Mouse (Mus musculus) brain, embryonic 18.5 days (tissue): Measurements from ENCODE around the gene Cd2ap.
"Not testable (repeated sequence)": the region's sequence is repeated elsewhere in the genome, so short reads cannot be mapped to it uniquely, and the experiment has no call there.

Experiments used
- DNase-seq: peaks from one replicate; pipeline ENCODE4 v3.0.0-alpha.2; 2012; ENCODE audit warnings: low read depth, low spot score

Gene Cd2ap

GRCm38 (mm10) chr17:42876001-42876903, at the start of gene Cd2ap:
Gene Cd2ap (minus strand): TSS chr17:42876665.
- peak; percentile 77 for DNase-seq

DNA sequence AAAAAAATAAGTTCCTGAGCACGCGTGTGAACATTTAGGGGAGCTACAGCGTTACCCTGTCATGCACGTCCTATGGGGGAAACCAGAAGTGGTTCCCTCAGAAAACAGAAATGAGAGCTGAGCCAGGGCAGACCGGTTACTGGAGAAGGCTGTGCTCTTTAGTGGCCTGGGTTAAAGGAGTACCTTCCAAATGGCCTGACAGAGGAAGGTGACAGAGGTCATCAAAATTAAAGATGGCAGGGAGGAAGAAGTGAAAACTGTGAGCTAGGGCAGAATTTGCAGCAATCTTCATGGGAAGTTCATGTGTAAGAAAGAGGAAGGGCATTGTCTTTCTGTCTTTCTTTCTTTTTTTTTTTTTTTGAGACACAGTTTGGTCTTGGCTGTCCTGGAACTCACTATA, 48.3 kb upstream of the Cd2ap start:
- DNase-seq = no peak

GRCm38 (mm10) chr17:42918810-42919209, 42.3 kb upstream of the Cd2ap start:
- no peak for DNase-seq

DNA sequence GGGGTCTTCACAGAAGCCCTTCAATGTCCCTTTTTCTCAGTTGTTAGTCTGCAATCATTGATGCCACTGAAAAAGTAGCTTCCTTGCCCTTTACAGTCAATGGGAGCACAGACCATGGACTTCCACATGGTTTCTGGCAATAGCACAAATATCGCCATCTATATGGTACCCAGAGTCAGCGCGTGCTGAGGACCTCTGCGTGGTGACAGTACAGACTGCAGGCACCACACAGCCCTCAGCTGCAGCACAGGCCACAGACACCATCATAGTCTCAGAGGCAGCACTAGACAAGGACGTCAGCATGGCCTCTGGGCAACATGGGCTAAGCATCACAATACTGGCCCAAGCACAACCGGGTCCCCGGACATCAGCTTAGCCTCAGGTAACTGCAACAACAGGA, 38.3 kb upstream of the Cd2ap start:
- no peak for DNase-seq

DNA sequence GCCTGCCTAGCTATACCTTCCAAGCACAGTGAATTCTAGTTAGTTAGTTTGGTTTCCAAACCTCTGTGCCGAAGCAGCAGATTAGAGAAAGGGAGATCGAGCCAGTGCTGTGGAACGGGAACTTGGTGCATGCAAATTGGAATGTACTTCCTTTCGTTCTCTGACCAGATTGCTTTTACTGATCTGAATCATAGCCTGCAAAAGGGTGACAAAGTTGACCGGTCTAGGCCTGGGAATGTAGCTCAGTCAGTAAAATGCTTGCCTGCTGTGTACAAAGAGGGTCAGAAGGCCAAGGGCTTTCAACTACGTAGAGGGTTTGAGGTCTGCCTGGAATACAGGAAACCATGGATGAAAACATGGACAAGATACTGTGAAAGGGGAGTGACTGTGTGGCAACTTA, 35.7 kb upstream of the Cd2ap start:
- no peak for DNase-seq

- no peak for DNase-seq
Measured at GRCm38 (mm10) chr17:42910476-42910875, 34.0 kb upstream of the Cd2ap start.

- DNase-seq = no peak
Measured at GRCm38 (mm10) chr17:42909376-42909775, 32.9 kb upstream of the Cd2ap start.

DNA sequence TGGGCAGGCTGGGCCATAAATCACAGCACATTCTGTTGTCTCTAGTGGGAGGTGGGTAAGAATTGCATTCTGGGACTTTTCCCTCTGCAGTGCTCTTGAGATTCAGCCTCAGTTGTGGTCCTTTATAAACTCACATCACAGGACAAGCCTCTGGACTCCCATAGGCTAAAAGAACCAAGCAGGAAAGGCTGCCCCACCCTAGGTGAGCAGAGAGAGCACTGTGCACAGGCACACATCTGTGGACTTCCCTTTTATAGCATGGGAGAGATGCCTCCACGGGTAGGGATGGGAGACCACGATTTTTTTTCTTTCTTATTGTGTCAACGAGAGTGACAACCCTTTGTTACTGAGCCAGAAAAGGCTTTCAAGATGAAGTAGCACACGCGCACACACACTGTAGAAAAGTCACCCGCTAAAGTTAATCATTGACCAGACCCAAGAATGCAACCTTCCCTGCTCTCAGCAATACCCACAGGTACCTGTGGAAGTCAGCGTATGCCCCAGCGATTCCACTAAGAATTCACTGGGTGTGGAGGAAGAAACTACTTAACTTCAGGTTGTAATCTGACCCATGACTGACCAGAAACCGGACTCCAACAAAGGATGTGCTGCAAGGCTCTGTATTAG, 32.4 kb upstream of the Cd2ap start:
- DNase-seq = no peak

DNA sequence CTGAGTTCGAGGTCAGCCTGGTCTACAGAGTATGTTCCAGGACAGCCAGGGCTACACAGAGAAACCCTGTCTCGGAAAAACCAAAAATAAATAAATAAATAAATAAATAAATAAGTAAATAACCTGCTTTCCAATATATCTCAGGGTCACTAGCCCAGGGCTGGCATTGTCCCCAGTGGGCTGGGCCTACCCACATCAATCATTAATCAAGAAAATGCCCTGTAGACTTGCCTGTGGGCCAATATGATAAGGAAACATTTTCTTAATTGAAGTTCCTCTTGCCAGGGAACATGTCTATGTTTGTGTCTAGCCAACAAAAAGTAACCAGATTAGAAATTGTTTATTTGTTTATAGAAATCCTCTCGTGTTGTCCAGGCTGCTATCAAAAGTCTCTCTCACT, 31.7 kb upstream of the Cd2ap start:
- DNase-seq = no peak

DNA sequence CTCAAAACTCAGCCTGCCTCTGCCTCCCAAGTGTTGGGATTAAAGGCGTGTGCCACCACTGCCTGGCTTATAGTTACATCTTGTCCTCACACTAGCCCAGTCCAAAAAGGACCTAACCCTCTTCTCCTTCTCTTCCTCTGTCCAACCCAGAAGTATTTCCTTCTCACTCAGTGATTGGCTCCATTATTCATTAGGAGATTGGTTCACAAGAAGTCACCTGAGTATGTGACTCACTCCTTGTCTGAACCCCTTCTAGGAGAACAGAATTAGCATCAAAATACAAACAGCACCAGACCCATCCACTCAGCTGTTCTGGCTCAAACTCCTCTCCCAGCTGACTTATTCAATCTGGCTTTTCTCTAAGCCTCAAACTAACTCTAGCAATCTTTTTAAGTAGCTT, 30.0 kb upstream of the Cd2ap start:
- DNase-seq = not testable (repeated sequence)

DNA sequence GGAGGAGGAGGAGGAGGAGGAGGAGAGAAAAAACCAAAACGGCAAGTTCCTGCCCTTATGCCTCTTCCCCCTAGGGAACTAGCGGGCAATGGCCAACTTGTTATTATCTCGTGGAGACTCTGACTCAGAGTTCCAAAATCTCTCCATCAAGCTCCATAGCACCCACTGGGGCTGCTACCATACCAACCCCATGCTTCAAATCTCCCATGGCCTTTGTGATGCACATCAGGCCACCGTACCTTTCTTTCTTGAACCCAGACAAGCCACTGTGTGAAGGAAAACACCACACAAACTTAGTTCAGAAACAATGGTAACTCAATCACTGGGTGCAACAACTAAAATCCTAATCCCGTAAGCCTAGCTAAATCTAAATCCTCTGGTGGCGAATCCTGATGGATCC, 29.5 kb upstream of the Cd2ap start:
- DNase-seq = no peak

DNA sequence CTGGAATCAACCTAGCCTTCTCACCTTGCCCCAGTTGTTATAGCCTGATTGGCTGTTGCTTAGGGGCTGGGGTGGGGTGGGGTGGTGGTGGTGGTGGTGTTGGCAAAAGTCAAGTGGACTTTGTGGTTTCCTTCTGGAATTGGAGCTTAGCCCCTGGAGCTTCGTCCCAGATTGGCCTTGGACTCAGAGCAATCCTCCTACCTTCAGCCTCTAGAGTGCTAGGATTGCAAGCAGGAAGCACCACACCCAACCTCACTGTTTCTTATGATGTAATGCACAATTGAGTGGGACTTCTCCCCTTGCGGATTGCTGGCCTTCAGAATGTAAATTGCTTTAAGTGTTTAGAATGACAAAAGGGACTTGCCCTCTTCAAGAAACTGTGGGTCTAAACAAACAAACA, 24.3 kb upstream of the Cd2ap start:
- no peak for DNase-seq

- DNase-seq = no peak
Measured at GRCm38 (mm10) chr17:42887282-42887707, 10.8 kb upstream of the Cd2ap start.

- DNase-seq = no peak
Measured at GRCm38 (mm10) chr17:42885091-42885501, 8.6 kb upstream of the Cd2ap start.

GRCm38 (mm10) chr17:42884382-42884781, 7.9 kb upstream of the Cd2ap start:
- no peak for DNase-seq

- DNase-seq = no peak
Measured at GRCm38 (mm10) chr17:42883769-42884168, 7.3 kb upstream of the Cd2ap start.

DNA sequence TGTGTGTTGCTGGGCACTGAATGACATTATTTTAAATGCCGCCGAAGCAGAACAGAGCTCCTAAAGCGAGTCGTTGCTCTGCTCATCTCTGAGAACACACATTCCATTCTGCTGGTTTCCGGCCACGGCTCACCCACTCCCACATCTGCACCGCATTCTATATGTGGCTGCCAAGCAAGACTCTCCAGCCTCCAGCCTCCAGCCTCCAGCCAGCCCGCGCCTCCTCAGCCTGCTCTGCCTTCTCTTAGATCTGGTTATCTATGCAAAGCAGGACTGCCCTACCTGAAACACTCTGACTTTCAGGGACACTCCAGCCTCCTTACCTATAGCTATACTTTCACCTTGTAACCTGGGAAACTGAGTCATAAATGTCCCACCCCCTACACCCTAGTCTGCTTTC, 6.8 kb upstream of the Cd2ap start:
- DNase-seq = no peak

DNA sequence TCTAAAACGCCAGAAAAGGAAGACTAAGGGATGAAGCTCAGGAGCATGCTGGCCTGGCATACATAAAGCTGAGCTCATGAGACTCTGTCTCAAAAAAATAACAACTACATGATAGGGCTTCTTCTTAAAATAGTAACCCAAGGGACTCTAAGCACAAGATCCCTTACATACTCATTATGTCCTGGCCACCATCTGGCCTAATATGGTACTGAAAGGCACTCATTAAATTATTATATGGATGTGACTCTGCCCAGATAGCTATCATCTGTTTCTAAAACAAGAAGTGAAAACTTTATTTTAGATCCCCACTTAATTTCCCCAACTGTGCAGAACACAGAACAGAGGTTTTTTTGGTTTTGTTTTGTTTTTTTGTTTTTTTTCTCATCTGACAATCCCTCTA, 6.4 kb upstream of the Cd2ap start:
- DNase-seq = no peak

GRCm38 (mm10) chr17:42876904-42877425, 500 bp upstream of the Cd2ap start:
- DNase-seq = no peak

GRCm38 (mm10) chr17:42875571-42876000, 879 bp downstream of the Cd2ap start:
- DNase-seq = no peak

GRCm38 (mm10) chr17:42875015-42875414, 1.4 kb downstream of the Cd2ap start:
- no peak for DNase-seq

DNA sequence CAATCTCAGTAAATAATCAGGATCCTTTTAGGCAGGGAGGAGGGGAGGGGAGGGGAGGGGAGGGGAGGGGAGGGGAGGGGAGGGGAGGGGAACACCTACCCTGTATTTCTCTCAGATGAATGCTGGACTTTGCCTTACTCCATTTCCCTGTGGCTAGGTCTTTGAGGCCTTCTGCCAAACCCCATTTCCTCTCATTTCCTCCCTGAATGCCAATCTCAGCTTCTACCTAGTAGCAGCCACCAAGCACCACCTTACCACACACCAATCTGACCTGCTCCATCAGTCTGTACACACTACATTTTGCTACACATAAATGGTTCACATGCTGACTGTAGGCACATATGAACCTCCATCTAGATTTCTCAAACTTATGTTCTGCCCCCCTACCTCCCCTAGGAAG, 6.0 kb downstream of the Cd2ap start:
- DNase-seq = no peak

DNA sequence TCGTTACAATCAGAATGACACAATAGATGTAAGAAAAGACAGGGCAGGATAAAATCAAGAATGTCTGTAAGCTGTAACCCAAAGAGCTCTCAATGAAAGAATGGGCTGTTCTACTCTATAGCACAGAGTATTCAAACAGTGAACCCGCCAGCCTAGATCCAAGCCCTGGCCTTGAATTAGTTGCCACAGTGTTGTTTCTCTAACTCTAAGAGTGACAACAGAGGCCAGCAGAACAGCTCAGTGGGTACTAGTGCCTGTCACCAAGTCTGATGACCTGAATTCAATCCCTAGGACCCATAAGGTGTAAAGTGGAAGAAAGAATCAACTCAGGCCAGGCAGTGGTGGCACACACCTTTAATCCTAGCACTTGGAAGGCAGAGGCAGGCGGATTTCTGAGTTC, 13.3 kb downstream of the Cd2ap start:
- no peak for DNase-seq
